Mouse (Mus musculus): ENCODE results near the gene Ackr2.

The Ackr2 gene

DNA sequence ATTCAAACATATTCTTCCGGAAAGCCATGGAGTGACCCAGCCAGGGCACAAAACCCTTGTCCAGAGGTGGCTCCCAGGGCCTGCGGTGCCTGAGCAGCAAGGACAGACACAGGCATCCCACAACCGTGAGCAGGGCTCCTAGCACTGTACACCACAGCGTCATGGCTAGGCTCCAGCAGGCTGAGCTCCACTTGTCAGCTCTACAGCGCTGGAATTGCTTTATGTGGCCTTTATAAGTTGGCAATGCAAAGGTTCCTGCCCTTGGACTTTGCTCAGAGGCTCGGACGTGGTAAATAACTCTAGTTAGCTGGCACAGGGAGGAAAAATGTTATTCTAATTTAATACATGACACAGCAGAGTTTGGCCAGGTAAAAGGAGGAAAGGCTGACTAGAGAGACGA lies 17.9 kb downstream of the Ackr2 start, which contains the start of gene Cyp8b1:
Cyp8b1 (minus strand) TSS at position 204 of the 400 bp plus-strand sequence.
- DNase-seq (ENCODE audit: low spot score in 2 of 2) = no peak

DNA sequence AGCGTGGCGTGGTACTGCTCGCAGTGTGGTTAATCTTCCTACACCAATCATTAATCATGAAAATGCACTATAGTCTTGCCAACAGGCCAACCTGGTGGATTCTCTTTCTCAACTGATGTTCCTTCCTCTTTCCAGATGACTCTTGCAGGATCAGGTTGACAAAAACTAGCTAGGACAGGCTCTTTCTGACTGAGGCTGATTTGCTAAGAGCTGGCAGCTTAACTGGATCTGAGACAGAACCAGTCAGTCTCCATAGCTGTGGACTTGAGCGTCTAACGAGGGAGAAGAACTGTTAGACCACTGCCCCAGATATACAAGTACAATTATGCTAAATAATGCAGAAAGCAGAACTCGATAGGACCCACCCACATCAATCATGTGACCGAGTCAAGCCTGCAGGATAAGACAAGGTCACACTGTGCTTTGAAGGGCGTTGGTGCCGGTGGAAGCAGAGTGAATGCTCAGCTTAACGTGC lies 20.9 kb downstream of the Ackr2 start:
- no peak for DNase-seq (ENCODE audit: low spot score in 2 of 2)

DNA sequence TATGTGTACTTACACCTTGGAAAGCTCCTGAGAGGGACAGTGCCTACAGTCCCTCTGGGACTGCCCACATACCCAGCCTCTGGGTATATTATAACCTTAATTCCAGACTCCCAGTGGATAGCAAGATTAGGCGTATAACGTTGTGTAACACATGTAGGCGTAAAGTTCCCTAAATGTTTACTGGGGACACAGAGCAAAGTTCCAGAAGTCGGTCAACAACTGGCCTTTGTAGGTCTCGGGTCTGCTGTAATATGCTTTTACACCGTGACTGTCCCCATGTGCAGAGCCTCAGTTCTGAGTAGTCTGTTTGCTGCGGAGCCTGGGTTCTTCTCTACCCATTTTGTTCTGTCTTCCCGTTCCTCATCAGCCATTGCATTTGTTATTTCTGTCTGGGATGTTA lies 25.3 kb downstream of the Ackr2 start:
- no peak for DNase-seq (ENCODE audit: low spot score in 2 of 2)

DNA sequence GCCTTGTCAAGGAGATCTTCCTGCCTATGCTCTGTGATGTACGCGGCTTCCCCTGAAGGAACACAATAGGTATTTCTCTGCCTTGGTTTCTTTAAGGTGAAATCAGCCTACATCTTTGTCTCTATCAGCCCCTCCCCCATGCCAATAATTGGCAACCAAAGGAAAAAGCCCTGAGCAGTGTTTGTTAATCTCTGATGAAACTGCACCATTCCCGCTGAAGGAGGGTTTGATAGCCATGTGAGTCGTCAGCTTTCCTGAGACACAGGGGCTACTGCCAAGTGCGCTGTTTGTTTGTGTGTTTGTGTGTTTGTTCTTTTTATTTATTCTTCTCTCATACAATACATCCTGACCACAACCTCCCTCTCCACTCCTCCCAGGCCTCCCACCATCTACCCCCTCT lies 25.8 kb downstream of the Ackr2 start:
- DNase-seq (ENCODE audit: low spot score in 2 of 2) = no peak

DNA sequence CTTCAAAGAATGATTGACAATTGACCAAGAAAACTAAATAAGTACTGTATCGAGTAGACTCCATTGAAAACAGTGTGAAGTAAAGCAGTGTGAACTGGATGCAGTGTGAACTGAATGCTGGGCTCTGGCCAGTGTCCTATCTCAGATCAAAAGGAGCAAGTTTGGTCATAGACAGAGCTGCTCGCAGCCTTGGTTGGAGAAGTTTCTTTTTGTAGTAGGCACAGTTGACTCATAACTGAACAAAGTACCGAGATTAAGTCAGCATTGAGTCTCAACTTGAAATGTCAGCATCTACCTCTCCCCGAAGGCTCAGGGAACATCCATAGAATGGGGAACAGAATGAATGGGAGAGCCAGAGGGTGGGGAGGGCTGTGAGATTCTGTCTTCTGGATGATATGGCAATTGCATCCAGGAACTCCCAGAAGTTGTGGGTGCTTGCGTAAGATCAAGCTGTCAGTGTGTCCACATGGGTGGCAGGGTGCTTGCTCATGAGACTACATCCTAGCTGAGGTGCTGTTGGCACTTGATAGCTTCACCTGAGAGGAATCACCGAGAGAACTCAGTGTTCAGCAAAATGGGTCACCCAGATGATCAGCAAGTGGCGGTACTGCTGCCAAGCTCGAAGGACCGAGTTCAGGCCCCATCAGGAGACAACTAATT lies 26.9 kb downstream of the Ackr2 start:
- DNase-seq (ENCODE audit: low spot score in 2 of 2) = no peak

- no peak for DNase-seq (ENCODE audit: low spot score in 2 of 2)
Observed at GRCm38 (mm10) chr9:121925959-121926358, 27.8 kb downstream of the Ackr2 start.

GRCm38 (mm10) chr9:121926634-121927405 lies 28.7 kb downstream of the Ackr2 start:
- DNase-seq (ENCODE audit: low spot score in 2 of 2) = no peak

GRCm38 (mm10) chr9:121927721-121928120 lies 29.6 kb downstream of the Ackr2 start:
- DNase-seq (ENCODE audit: low spot score in 2 of 2) = no peak

DNA sequence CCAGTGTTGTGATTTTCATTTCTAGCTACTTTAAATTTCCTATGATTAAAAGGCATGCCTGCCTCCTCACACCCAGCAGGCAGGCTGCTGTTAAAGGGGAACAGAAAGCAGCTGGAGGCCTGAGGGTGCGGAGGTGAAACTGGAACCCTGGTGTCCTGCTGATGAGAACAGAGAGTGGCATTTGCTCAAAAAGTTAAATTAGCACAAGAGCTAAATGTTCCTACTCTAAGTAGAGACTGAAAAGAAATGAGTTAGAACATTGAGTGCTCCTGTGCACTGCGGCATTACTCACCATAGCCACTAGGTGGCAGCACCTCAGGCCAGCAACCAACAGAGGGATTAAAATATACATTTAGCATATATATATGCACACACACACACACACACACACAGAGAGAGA lies 30.3 kb downstream of the Ackr2 start:
- DNase-seq (ENCODE audit: low spot score in 2 of 2) = peak; percentile 46 to 48

- no peak for DNase-seq (ENCODE audit: low spot score in 2 of 2)
Observed at GRCm38 (mm10) chr9:121934856-121935255, 36.7 kb downstream of the Ackr2 start.

DNA sequence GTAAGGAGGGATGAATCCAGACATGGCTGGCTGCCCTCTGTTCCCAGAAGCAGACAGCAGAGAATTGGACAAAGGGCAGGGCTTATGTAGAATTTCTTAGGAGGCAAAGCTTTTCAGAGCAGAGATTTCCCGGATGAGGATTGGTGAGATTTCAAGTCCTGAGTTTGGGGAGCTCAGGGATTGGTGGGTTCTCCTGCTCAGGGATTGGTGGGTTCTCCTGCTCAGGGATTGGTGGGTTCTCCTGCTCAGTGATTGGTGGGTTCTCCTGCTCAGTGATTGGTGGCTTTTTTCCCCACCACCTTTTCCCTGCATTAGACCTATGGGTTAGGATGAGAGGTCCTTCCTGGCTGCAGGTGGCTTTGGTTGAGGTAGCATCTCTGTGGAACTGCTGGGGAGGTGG lies 38.8 kb downstream of the Ackr2 start:
- no peak for DNase-seq (ENCODE audit: low spot score in 2 of 2)

DNA sequence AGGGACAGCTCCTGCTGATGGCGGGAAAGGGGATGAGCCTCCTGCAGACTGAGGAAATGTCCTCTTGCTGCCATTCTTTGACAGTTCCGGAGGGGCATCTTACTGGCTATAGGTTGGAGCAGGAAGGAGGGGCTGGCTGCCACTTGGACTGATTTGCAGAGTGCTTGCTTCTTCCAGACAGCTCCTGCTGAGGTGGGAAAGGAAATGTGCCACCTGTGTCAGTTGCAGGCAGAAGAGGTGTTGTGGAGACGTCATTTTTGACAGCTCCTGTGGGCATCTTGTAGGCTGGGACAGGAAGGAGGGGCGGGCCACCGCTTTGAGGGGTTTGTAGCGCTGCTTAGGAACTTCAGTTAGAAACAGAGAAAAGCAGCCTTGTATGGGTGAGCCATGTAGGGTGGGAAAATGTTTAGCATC lies 39.3 kb downstream of the Ackr2 start:
- DNase-seq (ENCODE audit: low spot score in 2 of 2) = no peak

DNA sequence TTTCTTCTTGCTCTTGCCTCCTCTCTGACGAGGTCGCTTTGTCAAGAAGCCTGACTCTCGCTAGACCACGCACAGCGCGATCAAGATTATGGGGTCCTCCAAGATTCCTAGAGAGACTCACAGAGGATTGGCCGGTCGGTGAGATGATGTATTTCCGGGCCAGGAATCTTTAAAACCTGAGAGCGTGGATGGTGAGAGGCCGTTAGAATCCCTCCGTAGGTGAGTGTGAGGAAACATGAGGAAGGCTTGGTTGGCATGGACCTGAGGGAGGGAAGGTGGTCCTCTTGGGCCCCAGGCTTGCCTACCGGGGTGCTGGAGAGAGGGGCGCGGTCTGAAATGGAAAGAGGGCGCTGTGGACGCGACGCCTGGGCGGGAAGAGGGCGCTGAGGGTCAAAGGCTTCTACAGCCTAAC lies 39.8 kb downstream of the Ackr2 start:
- DNase-seq (ENCODE audit: low spot score in 2 of 2) = no peak

GRCm38 (mm10) chr9:121943005-121943404 lies 44.9 kb downstream of the Ackr2 start:
- no peak for DNase-seq (ENCODE audit: low spot score in 2 of 2)

GRCm38 (mm10) chr9:121943628-121944027 lies 45.5 kb downstream of the Ackr2 start:
- no peak for DNase-seq (ENCODE audit: low spot score in 2 of 2)

DNA sequence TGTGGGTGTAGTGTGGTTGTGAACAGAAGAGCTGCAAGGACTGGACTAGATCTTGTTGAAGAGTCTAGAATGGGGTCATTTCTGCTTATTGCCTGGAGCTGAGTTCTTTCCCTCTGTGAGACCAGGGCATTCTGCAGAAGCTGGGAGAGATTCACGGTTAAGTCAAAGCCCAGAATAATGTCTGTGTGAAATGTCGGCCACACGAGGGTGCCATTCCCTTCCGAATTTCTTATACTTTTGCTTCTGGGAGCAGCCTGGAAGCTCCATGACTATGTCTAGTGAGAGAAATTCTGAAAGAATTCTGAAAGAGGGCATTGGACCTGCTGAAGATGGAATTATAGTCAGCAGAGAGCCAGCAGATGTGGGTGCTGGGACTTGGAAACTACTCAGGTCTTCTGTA lies 49.6 kb downstream of the Ackr2 start:
- DNase-seq (ENCODE audit: low spot score in 2 of 2) = peak; percentile 51 to 80

GRCm38 (mm10) chr9:121948431-121948830 lies 50.3 kb downstream of the Ackr2 start:
- DNase-seq (ENCODE audit: low spot score in 2 of 2) = no peak

DNA sequence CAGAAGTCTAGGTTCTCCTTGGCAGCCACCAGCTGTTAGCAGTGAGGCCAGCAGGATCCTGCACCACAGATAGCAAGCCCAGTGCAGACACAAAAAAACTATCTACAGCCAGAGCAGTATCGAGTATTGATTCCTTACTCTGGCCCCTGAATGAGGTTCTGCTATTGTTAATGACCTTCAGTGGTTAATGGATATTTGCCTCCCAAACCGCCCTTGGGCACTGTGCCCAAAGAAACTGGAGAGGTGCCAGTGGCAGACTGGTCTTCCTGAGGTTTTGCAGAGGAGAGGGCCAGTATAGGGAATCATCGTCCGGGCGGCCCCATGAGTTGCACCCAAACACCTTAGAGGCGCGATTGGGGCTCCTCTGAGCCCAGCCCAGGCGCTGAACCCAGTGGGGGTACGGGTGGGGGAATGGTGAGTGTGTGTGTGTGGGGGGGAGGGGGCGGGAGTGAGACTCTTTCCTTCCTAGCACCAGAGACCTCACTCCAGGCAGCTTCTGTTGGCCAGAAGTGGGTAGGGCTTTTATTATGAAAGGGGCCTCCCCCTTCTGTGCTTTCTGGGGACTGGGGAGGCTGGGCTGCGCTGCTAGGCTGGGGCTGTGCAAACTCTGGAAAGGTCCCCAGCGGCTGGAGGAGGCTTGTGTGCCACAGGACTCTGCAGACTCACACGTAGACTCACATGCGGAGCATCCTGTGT lies 52.4 kb downstream of the Ackr2 start, which contains the start of gene Fam198a:
Fam198a (plus strand) TSS at position 571 of the 696 bp plus-strand sequence.
- DNase-seq (ENCODE audit: low spot score in 2 of 2) = no peak

GRCm38 (mm10) chr9:121951114-121951423 lies 52.9 kb downstream of the Ackr2 start:
- no peak for DNase-seq (ENCODE audit: low spot score in 2 of 2)

DNA sequence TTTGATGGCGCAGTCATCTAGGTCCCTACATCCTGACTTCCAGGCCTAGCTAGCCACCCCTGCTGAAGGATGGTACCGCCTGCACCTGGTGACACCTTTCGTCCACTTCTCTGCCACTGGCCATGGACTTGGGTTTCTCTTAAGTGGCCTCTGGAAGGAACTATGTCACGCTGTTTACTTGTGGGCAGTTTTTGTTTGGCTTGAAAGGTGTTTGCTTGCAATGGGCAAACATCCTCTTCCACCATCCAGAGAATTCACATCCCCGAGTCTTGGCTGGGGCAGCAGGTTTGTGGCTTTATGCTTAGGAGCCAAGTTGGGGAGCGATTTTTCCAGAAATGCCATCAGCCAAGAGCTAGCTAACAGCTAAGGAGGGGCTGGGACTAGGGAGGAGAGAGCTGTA lies 54.4 kb downstream of the Ackr2 start:
- no peak for DNase-seq (ENCODE audit: low spot score in 2 of 2)

DNA sequence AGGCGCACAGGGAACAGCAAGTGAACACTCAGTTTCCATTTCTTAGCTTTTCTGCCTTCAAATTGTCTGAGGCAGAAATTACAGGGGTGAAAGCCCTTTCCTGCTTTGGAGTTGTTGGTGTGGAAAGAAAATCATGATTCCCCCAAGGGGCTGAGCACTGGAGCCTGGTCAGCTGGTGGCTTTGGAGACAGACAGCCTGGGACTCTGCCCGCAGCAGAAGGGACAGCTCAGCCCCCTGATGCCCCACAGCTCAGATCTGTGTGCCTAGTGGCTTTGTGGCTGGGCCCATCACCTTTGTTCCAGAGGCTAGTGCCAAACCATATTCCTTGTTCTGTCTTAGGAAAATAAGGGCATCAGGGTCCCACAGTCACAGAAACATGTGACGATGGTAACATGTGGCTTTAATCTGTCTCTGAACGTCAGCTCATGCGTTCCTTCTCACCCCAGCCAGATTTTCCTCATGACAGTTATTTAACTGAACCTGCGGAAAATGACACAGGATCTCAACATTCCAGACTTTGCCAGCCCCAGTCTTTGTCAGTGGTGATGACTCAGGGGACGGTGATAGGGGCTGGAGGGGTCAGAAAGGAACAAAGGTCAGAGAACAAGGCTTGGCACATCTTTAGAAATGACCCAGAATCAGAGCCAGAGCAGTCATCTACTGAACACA lies 61.9 kb downstream of the Ackr2 start:
- DNase-seq (ENCODE audit: low spot score in 2 of 2) = no peak

All from frontal cortex, postnatal 14 days (tissue).